Mouse (Mus musculus) megakaryocyte, embryonic 14.5 days (primary cell): ENCODE measurements around the gene 9530053A07Rik. TPM values are rescaled to one million over a fixed set of nuclear protein-coding genes. Genes with fewer than 3 reads are reported as not detected.

Experiments used
- H3K27me3 ChIP-seq: replicated peaks from 2 replicates; pipeline ENCODE3; 2012; ENCODE audit warnings: inconsistent platforms
- H3K36me3 ChIP-seq: replicated peaks from 2 replicates; pipeline ENCODE3; 2012; ENCODE audit warnings: low read length, inconsistent platforms, mixed read lengths
- H3K4me1 ChIP-seq: 2 replicates; pipeline ENCODE4 v1.6.1; 2012; ENCODE audit warnings: inconsistent platforms
- H3K4me3 ChIP-seq: replicated peaks from 2 replicates; pipeline ENCODE3; 2012; ENCODE audit warnings: moderate library complexity, mild to moderate bottlenecking, inconsistent platforms
- H3K9me3 ChIP-seq: 2 replicates; pipeline ENCODE4 v1.6.1; 2012; ENCODE audit warnings: inconsistent platforms
- FLI1 ChIP-seq: IDR thresholded peaks from 2 replicates; pipeline ENCODE4 v1.6.1; 2012; ENCODE audit warnings: low read length, inconsistent platforms, mixed read lengths
- GATA1 ChIP-seq: IDR thresholded peaks from 3 replicates; pipeline ENCODE4 v1.6.1; 2012; ENCODE audit warnings: mixed read lengths, low read length, inconsistent platforms, borderline replicate concordance
- polyA plus RNA-seq: library from polyadenylated mRNA; stranded (reverse); fragments of >175 nt; gene quantifications from 2 replicates; pipeline ENCODE4 v1.2.3, GENCODE M21; 2012; ENCODE audit warnings: low replicate concordance; ENCODE audit not compliant: insufficient read depth

Gene 9530053A07Rik
- polyA plus RNA-seq, 1 experiment, result not detected

- H3K36me3 ChIP-seq, result peaks cover 79% of the 10 kb centered on the region
- no peak for TF ChIP-seq FLI1
- no peak for TF ChIP-seq GATA1
- H3K9me3 ChIP-seq, result no peaks in the 10 kb centered on the region
- no peak overlapping the region for H3K4me3 ChIP-seq
- peaks cover 7% of the 10 kb centered on the region; the same call in 1 of the 2 replicates for H3K4me1 ChIP-seq
- H3K27me3 ChIP-seq, result no peaks in the 10 kb centered on the region
Measured at GRCm38 (mm10) chr7:28191903-28192302, 62.6 kb downstream of the 9530053A07Rik start.

DNA sequence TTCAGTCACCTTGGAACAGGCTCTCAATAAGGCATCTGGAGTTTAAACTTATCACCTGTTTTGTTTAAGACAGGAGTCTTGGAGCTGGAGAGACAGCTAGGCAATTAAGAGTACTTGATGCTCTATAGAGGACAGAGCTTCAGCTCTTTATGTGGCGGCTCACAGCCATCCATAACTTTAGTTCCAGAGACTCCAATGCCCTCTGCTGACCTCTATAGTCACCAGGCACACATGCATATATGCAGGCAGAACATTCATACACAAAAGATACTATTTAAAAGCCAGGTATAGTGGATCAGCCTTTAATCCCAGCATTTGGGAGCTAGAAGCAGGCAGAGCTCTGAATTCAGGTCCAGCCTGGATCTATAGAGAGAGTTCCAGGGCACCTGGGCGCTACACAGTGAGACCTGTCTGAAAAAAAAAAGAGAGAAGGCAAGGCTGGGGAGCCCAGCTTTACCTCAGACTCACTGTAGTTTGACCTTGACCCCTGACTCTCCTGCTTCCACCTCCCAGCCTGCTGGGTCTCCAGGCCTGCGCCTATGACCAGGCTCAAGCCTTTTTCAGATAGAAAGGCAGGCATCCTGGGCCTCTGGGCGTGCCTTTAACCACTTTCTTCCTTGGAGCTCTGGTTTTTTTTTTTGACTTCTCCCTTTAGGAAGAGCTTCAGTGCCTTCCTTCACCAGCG is 66.3 kb downstream of the 9530053A07Rik start:
- no peak for TF ChIP-seq GATA1
- no peak for TF ChIP-seq FLI1
- H3K36me3 ChIP-seq, result peaks cover 50% of the 10 kb centered on the region
- H3K4me1 ChIP-seq, result peaks cover 7% of the 10 kb centered on the region; the same call in 1 of the 2 replicates
- no peaks in the 10 kb centered on the region for H3K27me3 ChIP-seq
- H3K4me3 ChIP-seq, result no peak overlapping the region
- no peaks in the 10 kb centered on the region for H3K9me3 ChIP-seq

DNA sequence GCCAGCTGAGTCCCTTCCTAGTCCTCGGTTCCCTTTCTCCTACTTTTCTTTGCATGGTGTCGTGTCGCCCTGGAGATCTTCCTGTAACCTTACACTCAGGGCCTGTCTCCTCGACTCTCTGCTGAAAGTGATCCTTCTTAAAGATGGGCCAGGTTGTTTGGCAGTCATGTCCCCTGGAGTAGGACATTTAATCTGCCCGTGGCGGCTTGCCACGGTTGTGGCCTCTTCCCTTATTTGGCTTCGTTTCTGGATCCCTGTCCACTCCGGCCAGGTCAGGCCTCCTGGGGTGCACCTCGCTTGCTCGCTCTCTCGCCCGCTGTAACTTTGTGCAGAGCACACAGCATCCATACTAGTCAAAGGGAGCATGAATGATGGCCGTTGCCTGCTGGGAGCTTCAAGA is 67.3 kb downstream of the 9530053A07Rik start:
- no peak for TF ChIP-seq FLI1
- TF ChIP-seq GATA1, result no peak
- Histone ChIP-seq H3K9me3 (no peaks in the 10 kb centered on the region), H3K4me1 (peaks cover 7% of the 10 kb centered on the region; the same call in 1 of the 2 replicates), H3K4me3 (no peak overlapping the region), H3K27me3 (no peaks in the 10 kb centered on the region), H3K36me3 (peaks cover 42% of the 10 kb centered on the region)

- no peak overlapping the region for H3K4me3 ChIP-seq
- peaks cover 4% of the 10 kb centered on the region for H3K27me3 ChIP-seq
- H3K36me3 ChIP-seq, result peaks cover 21% of the 10 kb centered on the region
- no peak for TF ChIP-seq FLI1
- no peak for TF ChIP-seq GATA1
- H3K9me3 ChIP-seq, result peaks cover 9% of the 10 kb centered on the region
- peaks cover 7% of the 10 kb centered on the region; the same call in 1 of the 2 replicates for H3K4me1 ChIP-seq
Measured at GRCm38 (mm10) chr7:28199054-28199453, 69.8 kb downstream of the 9530053A07Rik start.

DNA sequence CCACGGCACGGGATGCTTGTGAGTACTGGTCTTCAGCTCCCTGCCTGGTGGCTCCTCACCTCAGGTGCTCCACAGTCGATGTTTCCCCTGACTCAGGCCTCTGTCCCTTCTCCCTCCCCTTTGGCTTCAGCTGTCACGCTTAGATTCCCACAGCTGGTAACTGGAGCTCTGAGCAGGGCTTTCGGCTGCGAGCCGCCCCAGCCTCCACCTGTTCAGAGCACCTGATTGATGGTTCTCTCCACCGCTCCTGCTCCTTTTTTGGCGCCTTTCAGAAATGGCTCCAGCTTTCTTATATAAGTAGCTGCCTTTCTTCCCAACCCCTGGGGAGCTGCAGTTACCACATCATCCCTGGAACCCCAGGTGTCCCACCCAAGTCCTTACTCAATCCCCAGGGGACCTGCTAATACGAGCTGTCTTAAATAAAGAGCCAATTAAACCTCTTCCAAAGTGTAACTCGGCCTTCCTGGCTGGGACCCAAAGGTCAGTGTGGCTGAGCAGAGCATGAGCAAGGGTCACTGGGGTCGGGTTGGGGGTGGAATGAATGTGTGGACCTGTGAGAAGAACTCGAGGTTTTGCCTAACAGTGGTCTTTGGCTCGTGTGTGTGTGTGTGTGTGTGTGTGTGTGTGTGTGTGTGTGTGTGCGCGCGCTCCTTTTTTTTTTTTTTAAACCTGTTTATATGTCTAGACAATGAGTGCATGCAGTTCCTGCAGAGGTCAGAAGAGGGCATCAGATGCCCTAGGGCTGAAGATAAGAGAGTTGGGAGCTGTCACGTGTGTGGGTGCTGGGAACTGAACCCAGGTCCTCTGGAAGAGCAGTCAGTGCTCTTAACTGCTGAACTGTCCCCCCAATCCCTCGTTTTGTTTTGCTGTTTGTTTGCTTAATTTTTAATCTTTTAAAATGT is 74.2 kb downstream of the 9530053A07Rik start:
- TF ChIP-seq GATA1, result no peak
- no peak for TF ChIP-seq FLI1
- peaks cover 35% of the 10 kb centered on the region for H3K4me1 ChIP-seq
- peaks cover 9% of the 10 kb centered on the region for H3K9me3 ChIP-seq
- H3K4me3 ChIP-seq, result no peak overlapping the region
- no peaks in the 10 kb centered on the region for H3K36me3 ChIP-seq
- H3K27me3 ChIP-seq, result peaks cover 4% of the 10 kb centered on the region

DNA sequence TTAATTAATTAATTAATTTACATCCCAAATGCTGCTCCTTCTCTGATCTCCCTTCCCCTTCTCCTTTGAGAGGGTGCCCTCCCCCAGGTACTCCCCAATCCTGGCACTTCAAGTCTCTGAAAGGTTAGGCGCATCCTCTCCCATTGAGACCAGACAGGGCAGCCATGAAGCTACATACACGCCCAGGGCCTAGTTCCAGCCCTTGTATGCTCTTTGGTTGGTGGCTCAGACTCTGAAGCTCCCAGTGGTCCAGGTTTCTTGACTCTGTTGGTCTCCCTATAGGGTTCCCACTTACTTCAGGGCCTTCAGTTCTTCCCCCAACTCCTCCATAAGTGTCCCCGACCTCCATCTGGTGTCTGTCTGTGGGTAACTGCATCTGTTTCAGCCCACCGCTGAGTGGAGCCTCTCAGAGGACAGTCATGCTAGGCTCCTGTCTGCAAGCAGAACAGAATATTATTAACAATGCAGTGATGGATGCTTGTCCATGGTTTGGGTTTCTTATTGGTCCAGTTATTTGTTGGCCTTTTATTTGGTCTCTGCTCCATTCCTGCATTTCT is 76.9 kb downstream of the 9530053A07Rik start:
- H3K27me3 ChIP-seq, result peaks cover 5% of the 10 kb centered on the region
- no peak overlapping the region for H3K4me3 ChIP-seq
- no peaks in the 10 kb centered on the region for H3K36me3 ChIP-seq
- H3K4me1 ChIP-seq, result peaks cover 43% of the 10 kb centered on the region
- no peak for TF ChIP-seq FLI1
- peaks cover 9% of the 10 kb centered on the region for H3K9me3 ChIP-seq

DNA sequence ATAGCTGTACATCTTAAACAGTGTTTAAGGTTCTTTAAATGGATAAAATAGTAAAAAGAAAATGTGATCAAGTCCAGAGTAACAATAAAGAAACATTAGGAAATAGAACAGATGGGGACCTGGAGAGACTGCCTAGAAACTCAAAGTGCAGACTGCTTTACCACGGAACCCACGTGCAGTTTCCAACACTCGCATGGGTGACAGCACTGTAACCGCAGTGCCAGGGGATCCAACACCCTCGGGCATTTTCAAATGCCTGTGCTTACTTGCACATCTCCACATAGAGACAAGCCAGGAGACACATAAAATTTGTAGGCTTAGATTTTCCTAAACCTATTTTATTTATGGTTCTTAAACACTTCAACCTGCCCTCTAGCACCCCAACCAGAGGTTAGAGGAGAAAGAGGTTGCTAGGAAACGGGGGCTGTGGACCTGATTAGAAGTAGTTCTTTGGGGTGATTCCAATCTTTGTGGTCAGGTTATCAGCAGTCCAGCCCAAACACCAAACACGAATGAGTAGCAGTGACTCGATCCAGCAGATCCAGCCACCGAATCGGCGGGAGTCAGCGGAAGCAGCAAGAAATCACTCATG is 79.2 kb downstream of the 9530053A07Rik start:
- Histone ChIP-seq H3K4me1 (peaks cover 43% of the 10 kb centered on the region), H3K27me3 (peaks cover 5% of the 10 kb centered on the region), H3K36me3 (no peaks in the 10 kb centered on the region), H3K4me3 (peak overlapping the region; percentile 87), H3K9me3 (peaks cover 3% of the 10 kb centered on the region; the same call in 1 of the 2 replicates)
- TF ChIP-seq FLI1, result no peak
- TF ChIP-seq GATA1, result no peak

DNA sequence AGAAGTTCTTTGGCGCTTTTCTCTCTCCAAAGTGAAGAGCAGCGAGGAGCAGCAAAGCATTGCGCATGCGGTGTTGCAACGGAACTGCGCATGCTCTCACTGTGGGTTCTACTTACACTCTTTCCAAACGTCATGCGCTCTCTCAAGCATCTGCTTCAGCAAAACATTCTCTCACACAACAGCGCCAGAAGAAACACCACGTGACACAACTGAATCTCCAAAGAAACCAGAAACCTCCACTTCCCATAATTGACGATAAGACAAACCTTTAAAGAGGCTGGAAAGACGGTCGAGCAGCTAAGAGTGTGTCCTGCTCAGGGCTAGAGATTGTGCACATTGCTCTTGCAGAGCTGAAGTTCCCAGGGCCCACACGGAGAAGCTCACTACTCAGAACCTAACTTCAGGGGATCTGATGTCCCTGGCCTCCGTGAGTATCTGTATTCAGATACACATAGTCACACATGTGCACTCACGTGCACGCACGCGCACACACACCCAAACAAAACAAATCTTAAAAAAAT is 79.8 kb downstream of the 9530053A07Rik start:
- H3K4me1 ChIP-seq, result peaks cover 46% of the 10 kb centered on the region
- H3K9me3 ChIP-seq, result no peaks in the 10 kb centered on the region
- peaks cover 5% of the 10 kb centered on the region for H3K27me3 ChIP-seq
- peak overlapping the region; percentile 87 for H3K4me3 ChIP-seq
- TF ChIP-seq GATA1, result no peak
- no peak for TF ChIP-seq FLI1
- no peaks in the 10 kb centered on the region for H3K36me3 ChIP-seq

DNA sequence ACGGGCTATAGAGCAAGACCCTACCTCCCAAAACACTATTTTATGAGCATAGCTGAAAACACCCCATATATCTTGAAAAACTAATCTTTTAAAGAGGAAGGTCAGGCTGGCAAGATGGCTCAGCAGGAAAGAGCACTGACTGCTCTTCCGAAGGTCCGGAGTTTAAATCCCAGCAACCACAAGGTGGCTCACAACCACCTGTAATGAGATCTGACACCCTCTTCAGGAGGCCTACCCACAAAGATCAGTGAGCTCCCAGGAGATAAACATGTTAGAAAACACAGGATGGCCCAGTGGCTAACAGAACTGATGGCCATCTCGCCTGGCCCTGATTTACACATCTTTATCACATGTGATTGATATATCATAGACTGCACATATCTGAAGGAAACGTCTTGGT is 81.5 kb downstream of the 9530053A07Rik start:
- no peak overlapping the region for H3K4me3 ChIP-seq
- H3K9me3 ChIP-seq, result no peaks in the 10 kb centered on the region
- H3K27me3 ChIP-seq, result peaks cover 5% of the 10 kb centered on the region
- TF ChIP-seq FLI1, result no peak
- no peak for TF ChIP-seq GATA1
- no peaks in the 10 kb centered on the region for H3K36me3 ChIP-seq
- H3K4me1 ChIP-seq, result peaks cover 48% of the 10 kb centered on the region

- Histone ChIP-seq H3K9me3 (no peaks in the 10 kb centered on the region), H3K4me1 (peaks cover 16% of the 10 kb centered on the region), H3K27me3 (peaks cover 5% of the 10 kb centered on the region), H3K36me3 (no peaks in the 10 kb centered on the region), H3K4me3 (peak overlapping the region; percentile 75)
- no peak for TF ChIP-seq FLI1
- TF ChIP-seq GATA1, result no peak
Measured at GRCm38 (mm10) chr7:28214142-28214541, 84.9 kb downstream of the 9530053A07Rik start.

Other genes starting within 250 kb of the 9530053A07Rik start
- gene Zfp974, start 200.0 kb upstream of the 9530053A07Rik start, polyA plus RNA-seq, result 0.67 TPM in 1 of 2 replicates, not detected in the other
- 0.16 TPM in 1 of 2 replicates, not detected in the other for gene Zfp780b, start 150.3 kb upstream of the 9530053A07Rik start, polyA plus RNA-seq
- 0.08 and 0.26 TPM in 2 replicates for gene Zfp850, start 115.4 kb upstream of the 9530053A07Rik start, polyA plus RNA-seq
- 74.2 and 91.6 TPM in 2 replicates for gene Psmc4, start 79.4 kb upstream of the 9530053A07Rik start, polyA plus RNA-seq
- 0.04 TPM in 1 of 2 replicates, not detected in the other for gene Fcgbp, start 58.2 kb upstream of the 9530053A07Rik start, polyA plus RNA-seq
- gene Fbl, start 40.2 kb downstream of the 9530053A07Rik start, polyA plus RNA-seq, result 156 and 233 TPM in 2 replicates
- gene Dyrk1b, start 50.0 kb downstream of the 9530053A07Rik start, polyA plus RNA-seq, result 49.2 and 72.9 TPM in 2 replicates
- gene Eid2, start 138.4 kb downstream of the 9530053A07Rik start, polyA plus RNA-seq, result 8.1 and 12.2 TPM in 2 replicates
- 7.4 and 27.7 TPM in 2 replicates for gene Eid2b, start 148.3 kb downstream of the 9530053A07Rik start, polyA plus RNA-seq
- not detected in 2 replicates for gene Selenov, start 161.7 kb downstream of the 9530053A07Rik start, polyA plus RNA-seq
- gene Dll3, start 172.8 kb downstream of the 9530053A07Rik start, polyA plus RNA-seq, result 0.22 TPM in 1 of 2 replicates, not detected in the other
- 153 and 165 TPM in 2 replicates for gene Timm50, start 182.6 kb downstream of the 9530053A07Rik start, polyA plus RNA-seq
- 73.6 and 93.3 TPM in 2 replicates for gene Supt5, start 209.3 kb downstream of the 9530053A07Rik start, polyA plus RNA-seq
- gene Rps16, start 221.2 kb downstream of the 9530053A07Rik start, polyA plus RNA-seq, result 495 and 2,789 TPM in 2 replicates
- gene Plekhg2, start 243.1 kb downstream of the 9530053A07Rik start, polyA plus RNA-seq, result 13.5 and 26.9 TPM in 2 replicates